Mouse (Mus musculus) stomach, postnatal 0 days (tissue): Measurements from ENCODE around the gene Ncan. TPM values are rescaled to one million over a fixed set of nuclear protein-coding genes. Genes with fewer than 3 reads are reported as not detected.

Source experiments
- ATAC-seq: fragments of 200-750 bp; cut with Nextera tagmentation; 2 replicates; pipeline ENCODE4 v1.8.0; 2017; ENCODE audit not compliant: low FRiP score, low TSS enrichment
- DNase-seq: peaks from one replicate; pipeline ENCODE4 v3.0.0-alpha.2; 2016; ENCODE audit warnings: low spot score
- H3K27ac ChIP-seq: fragments of 300-500 bp; sonication (generic); replicated peaks from 2 replicates; pipeline ENCODE4 v1.5.1; 2014; ENCODE audit warnings: mild to moderate bottlenecking, control low read depth
- H3K27me3 ChIP-seq: fragments of 300-500 bp; sonication (generic); 2 replicates; pipeline ENCODE4 v1.6.1; 2014; ENCODE audit warnings: low read length; ENCODE audit not compliant: control insufficient read depth, insufficient read depth
- H3K36me3 ChIP-seq: fragments of 300-500 bp; sonication (generic); 2 replicates; pipeline ENCODE4 v1.6.1; 2014; ENCODE audit warnings: low read length, mixed read lengths; ENCODE audit not compliant: control insufficient read depth, insufficient read depth
- H3K4me1 ChIP-seq: fragments of 300-500 bp; sonication (generic); replicated peaks from 2 replicates; pipeline ENCODE4 v1.6.1; 2014; ENCODE audit warnings: antibody characterized with exemption; ENCODE audit not compliant: control insufficient read depth, insufficient read depth
- H3K4me2 ChIP-seq: fragments of 300-500 bp; sonication (generic); replicated peaks from 2 replicates; pipeline ENCODE4 v1.6.1; 2014; ENCODE audit warnings: low read depth, mild to moderate bottlenecking, control low read depth, moderate library complexity
- H3K4me3 ChIP-seq: fragments of 300-500 bp; sonication (generic); 2 replicates; pipeline ENCODE4 v1.5.1; 2014; ENCODE audit warnings: low read depth, low read length, control low read depth
- H3K9ac ChIP-seq: fragments of 300-500 bp; sonication (generic); 2 replicates; pipeline ENCODE4 v1.6.1; 2014; ENCODE audit warnings: mild to moderate bottlenecking, low read length, control low read depth, mixed read lengths
- H3K9me3 ChIP-seq: fragments of 300-500 bp; sonication (generic); 2 replicates; pipeline ENCODE4 v1.6.1; 2016; ENCODE audit warnings: low read length; ENCODE audit not compliant: control insufficient read depth
- CTCF ChIP-seq: IDR thresholded peaks from 2 replicates; pipeline ENCODE4 v1.5.1; 2016; ENCODE audit warnings: antibody characterized with exemption, low read depth, mild to moderate bottlenecking, moderate library complexity
- EP300 ChIP-seq: optimal IDR thresholded peaks from 2 replicates; pipeline ENCODE3; 2016; ENCODE audit warnings: antibody characterized with exemption
- WGBS: fragments of 180-500 bp; shearing (Covaris S2); extraction: QIAGEN DNeasy Blood & Tissue Kit; methylation state at CpG from one replicate; pipeline ENCODE4 v1.1.7; 2014; 5-methylcytosine and 5-hydroxymethylcytosine counted together
- polyA plus RNA-seq: library from polyadenylated mRNA; unstranded; fragments of >200 nt; fragmentation: Nextera tagmentation; extraction: Ambion mirVana; gene quantifications from 2 replicates; pipeline ENCODE4 v1.2.1, GENCODE M21; 2015

Gene Ncan
- polyA plus RNA-seq, 1 experiment from 2014 or later, result 0.17 TPM

- ATAC-seq (no peak), DNase-seq (no peak)
- Histone ChIP-seq H3K27me3 (peaks cover 2% of the 10 kb centered on the region; the same call in 1 of the 2 replicates), H3K27ac (no peak overlapping the region), H3K9me3 (no peaks in the 10 kb centered on the region), H3K4me1 (no peaks in the 10 kb centered on the region), H3K4me3 (no peak overlapping the region), H3K36me3 (no peaks in the 10 kb centered on the region), H3K9ac (no peak overlapping the region), H3K4me2 (no peak overlapping the region)
- 55% methylated on average over 8 of the region's 8 CpGs for WGBS
- no peak for TF ChIP-seq EP300
- TF ChIP-seq CTCF, result no peak
These were observed 27.9 kb downstream of the Ncan start for GRCm38 (mm10) chr8:70092786-70093185.

- WGBS, result 62% methylated on average over 9 of the region's 9 CpGs
- no peak overlapping the region for H3K4me2 ChIP-seq
- no peak overlapping the region for H3K27ac ChIP-seq
- no peaks in the 10 kb centered on the region for H3K36me3 ChIP-seq
- peaks cover 12% of the 10 kb centered on the region; the same call in 1 of the 2 replicates for H3K27me3 ChIP-seq
- ATAC-seq (no peak), DNase-seq (no peak)
- H3K4me1 ChIP-seq, result no peaks in the 10 kb centered on the region
- TF ChIP-seq EP300 (no peak), CTCF (no peak)
- H3K9me3 ChIP-seq, result no peaks in the 10 kb centered on the region
- H3K4me3 ChIP-seq, result no peak overlapping the region
- H3K9ac ChIP-seq, result no peak overlapping the region
These were observed 31.2 kb downstream of the Ncan start for GRCm38 (mm10) chr8:70089296-70089960.

GRCm38 (mm10) chr8:70087836-70088650 is 32.6 kb downstream of the Ncan start:
- Histone ChIP-seq H3K4me2 (peak overlapping the region; percentile 27; the same call in 1 of the 2 replicates), H3K4me3 (peak overlapping the region; percentile 18), H3K27me3 (peaks cover 21% of the 10 kb centered on the region), H3K9me3 (no peaks in the 10 kb centered on the region), H3K27ac (no peak overlapping the region), H3K36me3 (no peaks in the 10 kb centered on the region), H3K9ac (no peak overlapping the region), H3K4me1 (no peaks in the 10 kb centered on the region)
- DNase-seq (peak; percentile 55), ATAC-seq (no peak)
- 3% methylated on average over 55 of the region's 56 CpGs for WGBS
- no peak for TF ChIP-seq EP300
- TF ChIP-seq CTCF, result peak; percentile 81

- Histone ChIP-seq H3K4me1 (no peaks in the 10 kb centered on the region), H3K4me3 (no peak overlapping the region), H3K27ac (no peak overlapping the region), H3K9ac (no peak overlapping the region), H3K36me3 (no peaks in the 10 kb centered on the region), H3K27me3 (peaks cover 25% of the 10 kb centered on the region), H3K9me3 (no peaks in the 10 kb centered on the region), H3K4me2 (no peak overlapping the region)
- no peak for ATAC-seq
- TF ChIP-seq EP300 (no peak), CTCF (no peak)
- DNase-seq, result no peak
- WGBS, result 9% methylated on average over 7 of the region's 7 CpGs
These were observed 33.4 kb downstream of the Ncan start for GRCm38 (mm10) chr8:70087237-70087636.

GRCm38 (mm10) chr8:70086151-70086550 is 34.5 kb downstream of the Ncan start:
- Histone ChIP-seq H3K27me3 (peaks cover 25% of the 10 kb centered on the region), H3K9me3 (no peaks in the 10 kb centered on the region), H3K27ac (no peak overlapping the region), H3K4me1 (no peaks in the 10 kb centered on the region), H3K9ac (no peak overlapping the region), H3K36me3 (no peaks in the 10 kb centered on the region), H3K4me3 (no peak overlapping the region), H3K4me2 (no peak overlapping the region)
- DNase-seq (no peak), ATAC-seq (no peak)
- no peak for TF ChIP-seq EP300
- no peak for TF ChIP-seq CTCF
- WGBS, result 52% methylated on average over 1 of the region's 1 CpGs
